Mouse (Mus musculus): ENCODE results near the gene Tbxas1. TPM values are rescaled to one million over a fixed set of nuclear protein-coding genes. Genes with fewer than 3 reads are reported as not detected.
A peak's percentile ranks its signal among the peaks of the same experiment; 100 is the strongest.

Tbxas1 gene
- total RNA-seq, 2 experiments from 2014 or later: 2.0 to 3.1 TPM

DNA sequence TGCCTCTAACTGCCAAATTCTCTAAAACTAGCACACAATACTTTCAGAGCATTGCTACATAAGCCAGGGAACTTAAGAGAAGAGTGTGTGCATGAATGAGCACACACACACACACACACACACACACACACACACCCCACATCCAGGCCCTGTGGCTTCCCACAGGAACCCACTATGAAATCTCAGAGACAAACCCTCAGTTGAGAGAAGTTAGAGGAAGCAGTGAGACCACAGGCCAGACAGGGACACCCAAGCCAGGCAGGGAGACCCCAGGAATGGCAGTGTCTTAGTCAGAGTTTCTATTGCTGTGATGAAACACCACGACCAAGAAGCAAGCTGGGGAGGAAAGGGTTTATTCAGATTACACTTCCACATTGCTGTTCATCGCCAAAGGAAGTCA lies 188.3 kb downstream of the Tbxas1 start:
- DNase-seq: no peak
- intact Hi-C loops (cut with DNase I): loop anchor here (5.0 kb wide), 1 partner anchor 101 kb away; no protein-coding TSS in a partner anchor

DNA sequence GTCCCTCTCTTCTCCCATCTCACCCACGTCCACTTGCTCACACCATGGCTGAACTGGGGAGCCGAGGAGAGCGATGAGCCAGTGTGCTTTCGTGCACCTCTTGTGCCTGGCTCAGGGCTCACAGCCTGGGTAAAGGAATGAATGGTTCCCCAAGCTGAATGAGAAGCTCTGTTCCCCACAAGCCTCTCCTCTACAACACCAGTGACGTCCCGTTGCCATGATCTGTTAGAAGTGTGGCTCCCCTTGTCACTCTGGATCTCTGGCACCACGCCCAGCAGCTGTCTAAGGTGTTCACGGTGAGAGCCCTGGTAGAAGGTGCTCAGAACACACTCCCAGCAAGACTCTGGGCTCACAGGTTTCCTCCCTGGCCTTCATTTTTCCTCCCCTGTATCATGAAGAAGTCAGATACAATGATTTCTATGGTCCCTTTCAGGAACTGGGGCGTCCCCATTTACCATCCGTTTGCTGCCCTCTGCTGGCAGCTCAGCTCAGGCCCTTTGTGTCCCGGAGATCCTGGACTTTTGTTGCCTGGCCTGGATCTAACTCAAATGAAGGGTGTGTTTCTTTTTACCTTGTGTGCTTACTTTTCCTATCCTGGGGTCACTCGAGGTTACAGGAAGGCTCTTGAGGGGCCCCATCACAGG lies 191.9 kb downstream of the Tbxas1 start:
- DNase-seq: peak; percentile 84 to 91
- intact Hi-C loops (cut with DNase I): loop anchor here (2.0 kb wide), 4 partner anchors 154 to 416 kb away; partner anchors contain the start of gene Tbxas1

DNA sequence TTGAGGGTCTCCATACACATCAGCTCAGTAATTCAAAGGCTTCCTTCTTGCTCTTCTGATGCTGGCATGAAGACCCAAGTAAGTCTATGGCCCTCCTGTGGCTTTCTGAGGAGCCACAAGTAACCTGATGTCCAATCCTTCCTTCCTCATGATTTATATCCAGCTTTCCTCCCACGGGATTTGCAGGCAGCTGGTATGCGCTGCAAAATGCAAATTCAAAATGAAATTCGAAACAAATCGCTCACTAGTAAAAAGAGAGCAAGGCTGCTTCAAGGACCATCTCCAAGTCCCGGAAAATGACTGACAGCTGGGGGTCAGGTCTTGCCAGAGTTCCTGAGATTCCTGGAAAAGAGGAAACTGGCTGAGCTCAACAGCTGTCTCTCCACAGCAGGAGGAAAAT lies 197.5 kb downstream of the Tbxas1 start:
- no peak for DNase-seq
- intact Hi-C loops (cut with DNase I): no loop called here

DNA sequence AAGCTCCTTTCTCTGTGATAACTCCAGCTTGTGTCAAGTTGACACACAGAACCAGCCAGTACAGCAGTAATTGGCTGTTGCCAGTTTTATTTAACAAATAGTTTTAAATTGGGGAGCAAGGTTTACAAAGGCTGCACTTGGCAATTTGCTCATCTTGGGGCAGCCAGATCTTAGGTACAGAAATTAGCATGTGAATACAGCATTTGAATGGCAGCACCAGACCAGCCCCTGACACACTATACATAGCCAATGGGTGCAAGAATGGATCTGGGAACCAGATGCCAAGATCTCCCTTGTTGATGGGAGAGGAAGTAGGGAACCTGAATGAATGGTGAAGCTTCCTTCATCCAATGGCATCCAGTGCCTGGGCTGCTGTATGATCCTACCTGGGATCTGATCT lies 199.0 kb downstream of the Tbxas1 start:
- DNase-seq: no peak

DNA sequence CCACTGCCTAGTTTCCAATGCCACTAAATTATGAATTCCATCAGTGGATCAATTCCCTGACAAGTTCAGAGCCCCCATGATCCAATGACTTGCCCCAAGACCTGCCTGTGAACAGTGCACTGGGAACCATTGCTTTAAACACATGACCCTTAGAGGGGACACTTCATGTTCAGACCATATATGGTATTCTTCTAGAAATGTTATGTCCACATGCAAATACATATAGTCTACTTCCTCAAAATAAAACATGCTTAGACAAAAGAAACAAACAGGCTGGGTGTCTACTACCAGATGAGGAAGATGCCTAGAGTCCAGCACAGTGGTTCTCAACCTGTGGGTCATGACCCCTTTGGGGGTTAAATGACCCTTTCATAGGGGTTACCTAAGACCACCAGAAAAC lies 201.3 kb downstream of the Tbxas1 start:
- intact Hi-C loops (cut with DNase I): no loop called here
- no peak for DNase-seq

More for the DNA sequence above, 199.0 kb downstream of the Tbxas1 start:
- intact Hi-C loops (cut with DNase I): no loop called here

DNA sequence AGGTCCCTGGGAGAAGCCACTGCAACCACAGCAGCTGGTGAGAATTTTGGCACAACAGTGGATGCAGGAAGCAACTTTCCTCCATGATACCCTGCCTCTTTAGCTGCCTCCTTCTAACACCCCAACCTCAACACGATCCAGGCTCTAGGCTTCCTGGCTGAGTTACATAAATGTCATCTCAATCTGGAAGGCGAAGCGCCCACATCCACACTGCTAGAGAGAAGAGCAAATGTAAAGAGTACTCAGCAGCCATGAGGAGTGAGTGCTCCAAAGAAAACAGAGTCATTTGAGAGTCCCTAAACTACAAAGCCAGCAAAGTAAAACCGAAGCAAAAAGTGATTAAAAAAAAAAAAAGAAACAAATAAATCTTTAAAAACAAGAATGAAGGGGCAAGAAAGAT lies 229.4 kb downstream of the Tbxas1 start:
- intact Hi-C loops (cut with DNase I): no loop called here
- DNase-seq: no peak

DNA sequence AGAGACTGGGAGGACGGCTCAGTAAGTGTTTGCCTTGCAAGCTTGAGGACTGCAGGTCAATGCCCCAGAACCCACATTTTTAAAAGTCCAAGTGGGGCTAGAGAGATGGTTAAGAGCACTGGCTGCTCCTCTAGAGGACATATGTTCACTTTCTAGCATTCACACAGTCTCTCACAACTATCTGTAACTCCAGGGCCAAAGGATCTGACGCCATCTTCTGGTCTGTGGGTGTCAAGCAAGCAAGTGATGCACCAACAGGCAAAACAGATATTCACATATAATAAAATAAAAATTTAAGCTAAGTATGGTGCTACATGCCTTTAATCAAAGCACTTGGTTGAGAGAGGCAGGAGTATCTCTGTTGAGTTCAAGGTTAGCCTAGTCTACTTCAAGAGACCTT lies 231.6 kb downstream of the Tbxas1 start:
- DNase-seq: no peak
- intact Hi-C loops (cut with DNase I): no loop called here

DNA sequence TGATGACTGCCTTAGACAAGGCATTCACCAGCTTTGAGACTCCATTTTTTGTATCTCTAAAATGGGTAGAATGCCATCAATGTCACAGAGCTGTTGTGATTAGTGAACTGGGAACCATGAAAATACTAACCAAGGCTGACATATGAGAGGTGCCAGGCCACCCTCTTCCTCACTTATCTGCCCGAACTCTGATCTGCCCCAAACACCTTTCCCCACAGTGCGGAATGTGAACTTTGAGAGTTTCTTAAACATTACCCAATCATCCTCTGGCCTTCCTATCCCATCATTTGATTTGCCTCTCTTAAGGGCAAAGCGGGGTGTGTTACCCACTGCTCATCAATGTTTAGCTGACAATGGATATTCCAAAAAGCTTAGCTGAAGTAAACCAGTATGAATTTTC lies 237.5 kb downstream of the Tbxas1 start:
- DNase-seq: no peak
- intact Hi-C loops (cut with DNase I): no loop called here

DNA sequence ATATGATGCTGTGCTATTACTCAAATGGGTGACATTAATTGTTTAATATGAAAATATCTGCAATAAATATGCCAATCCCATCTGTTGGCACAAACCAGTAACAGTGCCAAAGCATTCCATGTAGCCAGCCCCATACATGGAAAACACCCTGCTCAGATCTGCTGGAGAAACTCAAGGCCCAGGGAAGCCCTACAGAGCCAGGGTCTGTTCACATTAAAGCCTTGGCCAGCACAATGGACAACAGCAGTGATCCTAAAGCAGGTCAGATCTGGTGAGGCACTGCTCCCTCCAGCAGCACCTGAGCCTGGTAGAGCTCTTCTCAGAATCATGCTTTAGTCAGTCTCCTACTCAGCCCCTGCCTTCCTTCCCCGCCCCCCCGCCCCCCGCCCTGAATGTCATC lies 237.9 kb downstream of the Tbxas1 start:
- intact Hi-C loops (cut with DNase I): no loop called here
- DNase-seq: no peak

DNA sequence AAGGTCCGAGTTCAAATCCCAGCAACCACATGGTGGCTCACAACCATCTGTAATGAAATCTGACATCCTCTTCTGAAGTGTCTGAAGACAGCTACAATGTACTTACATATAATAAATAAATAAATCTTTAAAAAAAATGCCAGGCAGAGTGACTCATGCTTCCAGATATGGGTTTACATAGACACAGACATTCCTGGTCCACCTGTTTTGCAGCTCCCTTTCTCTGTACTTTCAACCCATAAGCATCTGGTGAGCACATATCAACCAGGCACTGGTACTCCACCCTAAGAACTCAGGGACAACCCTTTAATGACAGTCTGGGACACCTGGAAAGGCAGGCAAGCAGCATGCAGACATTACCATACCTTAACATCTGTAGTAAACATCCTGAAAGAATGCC lies 240.2 kb downstream of the Tbxas1 start:
- DNase-seq: no peak
- intact Hi-C loops (cut with DNase I): no loop called here

DNA sequence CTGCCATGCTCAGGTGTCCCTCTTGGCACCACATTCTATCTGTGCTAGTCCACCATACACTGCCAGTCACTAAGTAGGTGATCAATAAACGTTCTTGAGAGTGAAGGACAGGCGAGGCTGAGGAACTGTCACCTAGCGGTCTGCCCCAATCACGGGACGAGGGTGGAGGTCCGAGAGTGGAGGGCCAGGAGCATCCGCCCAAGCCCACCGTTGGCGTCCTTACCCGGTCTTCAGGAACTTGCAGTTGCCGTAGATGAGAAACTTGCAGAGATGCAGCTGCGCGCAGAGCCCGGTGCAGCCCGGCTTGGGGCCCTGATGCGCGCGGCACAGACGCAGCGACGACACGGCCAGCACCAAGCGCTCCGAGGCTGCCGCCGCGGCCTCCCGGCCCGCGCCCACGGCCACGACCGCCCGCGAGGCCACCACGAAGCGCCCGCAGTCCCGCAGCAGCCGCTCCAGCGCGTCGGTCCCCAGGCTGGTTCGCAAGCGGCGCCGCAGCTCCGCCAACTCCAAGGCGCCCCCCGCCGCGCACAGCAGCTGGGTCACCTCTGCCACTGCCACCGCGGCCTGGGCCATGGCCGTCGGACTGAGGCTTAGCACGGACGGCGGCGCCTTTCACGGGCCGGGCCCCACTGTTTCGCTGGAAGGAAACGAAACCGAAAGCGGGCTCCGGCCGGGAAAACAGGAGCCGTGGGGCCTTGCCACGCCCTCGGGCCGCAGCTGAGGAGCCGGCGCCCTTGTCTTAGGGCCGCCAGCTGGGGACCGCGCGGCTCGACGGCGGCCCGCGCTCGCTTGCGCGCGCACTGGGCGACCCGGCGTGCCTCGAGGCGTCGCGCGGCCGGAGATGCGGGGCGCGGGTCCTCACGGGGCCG lies 242.6 kb downstream of the Tbxas1 start, which contains the start of gene Parp12:
Gene Parp12 (minus strand): TSS at position 766 of the 872 bp plus-strand sequence.
- DNase-seq: peak; percentile 86 to 87
- intact Hi-C loops (cut with DNase I): no loop called here

DNA sequence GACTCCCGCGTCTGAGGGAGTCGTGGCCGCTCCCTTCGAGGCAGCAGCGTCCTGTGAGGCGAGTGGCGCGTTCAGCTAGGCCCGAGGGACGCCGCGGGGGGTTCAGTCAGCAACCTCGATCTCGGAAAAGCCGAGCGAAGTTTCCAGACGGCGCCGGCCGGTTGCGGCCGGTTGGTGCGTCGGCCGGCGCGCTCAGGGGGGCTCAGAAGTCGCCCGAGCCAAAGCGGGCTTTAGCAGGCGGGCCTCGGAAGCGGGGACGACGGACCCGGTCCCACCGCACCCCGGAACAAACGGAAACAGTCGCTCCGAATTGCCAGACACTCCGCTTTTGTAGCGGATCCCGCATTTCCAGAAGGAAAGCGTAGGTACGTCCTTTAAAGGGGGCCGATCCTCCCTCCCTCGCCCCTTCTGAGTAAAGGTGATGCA lies 243.3 kb downstream of the Tbxas1 start:
- intact Hi-C loops (cut with DNase I): no loop called here
- DNase-seq: peak in 1 of 2 experiments; percentile 67

DNA sequence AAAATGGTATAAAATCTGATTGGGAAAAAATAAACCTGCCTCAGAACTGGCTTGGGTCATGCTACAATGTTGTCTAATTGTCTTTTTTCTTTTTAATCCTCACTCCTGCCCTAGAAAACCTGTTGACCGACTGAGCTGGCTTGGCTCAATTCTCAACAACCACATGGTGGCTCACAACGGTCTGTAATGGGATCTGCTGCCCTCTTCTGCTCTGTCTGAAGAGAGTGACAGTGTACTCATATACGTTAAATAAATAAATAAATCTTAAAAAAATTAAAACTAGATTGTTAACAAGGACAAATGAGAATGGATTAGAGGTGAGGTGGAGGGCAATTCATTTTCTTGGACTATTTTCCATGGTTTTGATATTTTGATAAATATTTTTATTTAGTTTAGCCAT lies 245.5 kb downstream of the Tbxas1 start:
- intact Hi-C loops (cut with DNase I): no loop called here
- DNase-seq: no peak

DNA sequence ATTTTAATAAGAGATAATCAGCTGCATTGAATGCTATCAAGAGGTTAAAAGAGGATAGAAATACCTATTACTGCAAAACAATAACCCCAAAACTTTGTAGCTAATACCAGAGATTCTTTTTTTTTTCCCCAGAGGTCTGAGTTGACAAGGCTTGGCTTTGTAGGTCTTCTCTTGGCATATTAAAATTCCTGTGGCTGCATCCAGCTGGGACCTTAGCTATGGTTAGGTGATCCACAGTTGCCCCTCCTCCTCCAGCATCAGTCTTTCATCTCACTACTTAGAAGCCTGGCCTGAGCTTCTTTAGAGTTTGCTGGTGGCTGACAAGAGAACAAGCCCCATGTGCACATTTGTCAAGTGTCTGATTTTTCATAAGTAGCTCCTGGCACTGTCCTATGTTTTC lies 249.5 kb downstream of the Tbxas1 start:
- intact Hi-C loops (cut with DNase I): no loop called here
- no peak for DNase-seq

DNA sequence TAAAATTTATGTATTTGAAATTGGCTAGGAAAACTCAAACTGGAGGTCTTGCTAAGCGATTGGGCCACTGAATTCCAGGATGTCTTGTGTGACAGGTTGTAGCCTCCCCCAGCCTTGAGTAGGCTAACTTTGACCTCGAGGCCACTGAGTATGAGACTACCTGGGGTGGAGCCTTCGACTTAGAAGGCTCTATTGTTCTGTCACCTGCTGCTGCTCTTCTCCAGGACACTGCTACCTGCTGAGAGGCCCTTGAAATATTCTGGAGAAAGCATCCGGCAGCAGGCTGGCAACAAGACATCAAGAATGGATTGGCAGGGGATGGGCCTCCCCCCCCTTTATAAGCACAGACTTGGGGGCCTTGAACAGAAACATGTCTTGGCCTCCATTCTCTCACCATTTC lies 256.3 kb downstream of the Tbxas1 start:
- intact Hi-C loops (cut with DNase I): no loop called here
- no peak for DNase-seq

DNA sequence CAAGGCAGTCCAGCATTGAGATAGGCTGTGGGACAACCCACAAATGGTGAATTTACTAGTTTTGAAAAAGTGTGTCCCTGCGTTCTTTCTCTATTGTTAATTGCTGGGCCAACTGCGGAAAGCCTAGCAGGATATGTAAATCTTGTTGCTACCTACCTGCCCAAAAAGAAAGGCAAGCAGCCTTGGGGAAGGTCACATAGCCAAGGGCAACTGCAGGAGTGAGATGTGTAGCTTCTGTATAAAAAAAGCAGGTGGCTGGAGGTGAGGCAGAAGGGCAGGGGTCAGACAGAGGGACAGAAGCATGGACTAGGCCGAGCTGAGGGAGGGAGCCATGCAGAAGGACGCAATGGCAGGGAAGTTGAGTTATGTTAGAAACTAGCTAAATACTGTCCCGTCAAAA lies 257.4 kb downstream of the Tbxas1 start:
- intact Hi-C loops (cut with DNase I): no loop called here
- no peak for DNase-seq

Other genes with a start within 250 kb of the Tbxas1 start
- under 1 TPM; 0.24 to 0.32 TPM for gene Klrg2, start 238.2 kb upstream of the Tbxas1 start, total RNA-seq (2021)
- 1 to 10 TPM; 1.9 to 2.4 TPM for gene Clec2l, start 212.3 kb upstream of the Tbxas1 start, total RNA-seq (2021)
- 10 to 100 TPM; 88.5 to 88.9 TPM for gene Hipk2, start 761 bp downstream of the Tbxas1 start, total RNA-seq (2021)
- 10 to 100 TPM in 1 of 2 experiments, 1 to 10 TPM in 1; 9.4 to 10.7 TPM for gene Parp12, start 242.9 kb downstream of the Tbxas1 start, total RNA-seq (2021)